13 mouse cellular contexts compared by ENCODE assay signal in the genomic region with DNA sequence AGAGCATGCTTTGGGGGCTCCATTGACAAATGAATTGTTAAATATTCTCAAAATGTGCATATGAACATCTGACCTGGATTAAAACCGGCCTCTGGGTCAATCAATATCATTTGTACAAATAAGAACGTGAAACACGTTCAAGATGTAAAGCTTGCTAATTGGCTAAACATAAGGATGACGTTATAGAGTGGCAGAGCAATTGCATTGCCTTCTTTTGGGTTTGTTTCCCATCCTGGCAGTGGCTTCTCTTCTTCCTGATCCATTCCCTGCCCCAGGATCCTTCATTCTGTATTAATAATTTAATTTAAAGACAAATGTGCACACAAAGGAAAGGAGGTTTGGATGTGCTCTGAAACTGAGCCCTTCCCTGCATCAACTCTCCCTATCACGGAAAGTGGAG. TPM values are rescaled to one million over a fixed set of nuclear protein-coding genes. Genes with fewer than 3 reads are reported as not detected.
DNase-seq lines count a peak whose midpoint lies in the region; ATAC-seq and TF ChIP-seq lines count a peak whose summit lies in the region.
"Had no signal": no experiment of that assay in that cellular context is flagged by ENCODE, and none has a peak within 500 bp of the region (broad histone marks: within the 10 kb centered on the region; RNA-seq: fewer than 3 reads in every experiment).

No protein-coding gene starts in this region.

- WGBS in forebrain, embryonic 12.5 days = 63% methylated on average over 5 of the region's 5 CpGs
- WGBS in forebrain, embryonic 11.5 days = 69% methylated on average over 5 of the region's 5 CpGs
- WGBS in hindbrain, embryonic 15.5 days = 35% methylated on average over 5 of the region's 5 CpGs
- 29% methylated on average over 5 of the region's 5 CpGs for WGBS in midbrain, embryonic 16.5 days
- 58% methylated on average over 5 of the region's 5 CpGs for WGBS in limb, embryonic 10.5 days

- H3K4me3 ChIP-seq in forebrain, embryonic 12.5 days (replicated peaks) = no peak overlapping the region
- H3K4me3 ChIP-seq in forebrain, embryonic 11.5 days (ENCODE audit: low read depth, low read length) = no peak overlapping the region
- H3K4me3 ChIP-seq in hindbrain, embryonic 15.5 days = peak overlapping the region; percentile 84
- peak overlapping the region; percentile 87 for H3K4me3 ChIP-seq in midbrain, embryonic 16.5 days (ENCODE audit: low read depth, low read length)
- H3K4me3 ChIP-seq in limb, embryonic 10.5 days = no peak overlapping the region
- H3K4me3 ChIP-seq: embryonic facial prominence, embryonic 12.5 days; limb, embryonic 15.5 days had no signal

- H3K27me3 ChIP-seq in forebrain, embryonic 12.5 days = peaks cover 15% of the 10 kb centered on the region
- H3K27me3 ChIP-seq in forebrain, embryonic 11.5 days (ENCODE audit: control insufficient read depth, insufficient read depth, low read length) = peaks cover 2% of the 10 kb centered on the region; the same call in 1 of the 2 replicates
- H3K27me3 ChIP-seq in hindbrain, embryonic 15.5 days = no peaks in the 10 kb centered on the region
- no peaks in the 10 kb centered on the region for H3K27me3 ChIP-seq in midbrain, embryonic 16.5 days (ENCODE audit: control insufficient read depth, insufficient read depth, low read depth, low read length)
- peaks cover 39% of the 10 kb centered on the region for H3K27me3 ChIP-seq in limb, embryonic 10.5 days (ENCODE audit: low read depth, poor library complexity, severe bottlenecking)

- no peak for TF ChIP-seq CTCF in brain, embryonic 14.5 days (IDR thresholded peaks at IDR 0.05; ENCODE audit: borderline replicate concordance, extremely low read depth, insufficient read depth, insufficient read length)

- H3K4me1 ChIP-seq in forebrain, embryonic 12.5 days = peaks cover 11% of the 10 kb centered on the region
- H3K4me1 ChIP-seq in forebrain, embryonic 11.5 days (replicated peaks; ENCODE audit: control insufficient read depth, insufficient read depth, low read length) = no peaks in the 10 kb centered on the region
- peaks cover 8% of the 10 kb centered on the region for H3K4me1 ChIP-seq in hindbrain, embryonic 15.5 days (replicated peaks)
- peaks cover 17% of the 10 kb centered on the region for H3K4me1 ChIP-seq in midbrain, embryonic 16.5 days (ENCODE audit: control insufficient read depth, insufficient read depth, low read length)
- peaks cover 13% of the 10 kb centered on the region for H3K4me1 ChIP-seq in limb, embryonic 10.5 days

- no peak overlapping the region for H3K9ac ChIP-seq in forebrain, embryonic 12.5 days
- H3K9ac ChIP-seq in forebrain, embryonic 11.5 days (ENCODE audit: low read length) = no peak overlapping the region
- H3K9ac ChIP-seq in hindbrain, embryonic 15.5 days = peak overlapping the region; percentile 76
- peak overlapping the region; percentile 36; the same call in 1 of the 2 replicates for H3K9ac ChIP-seq in midbrain, embryonic 16.5 days (ENCODE audit: low read depth, low read length)
- H3K9ac ChIP-seq: embryonic facial prominence, embryonic 12.5 days; limb, embryonic 15.5 days; liver, postnatal 0 days had no signal

- ATAC-seq in forebrain, embryonic 12.5 days (ENCODE audit: low FRiP score) = no peak
- ATAC-seq in forebrain, embryonic 11.5 days (replicated peaks; ENCODE audit: low FRiP score) = no peak
- ATAC-seq in hindbrain, embryonic 15.5 days (ENCODE audit: low FRiP score, low read depth) = no peak
- no peak for ATAC-seq in midbrain, embryonic 16.5 days
- ATAC-seq: liver, postnatal 0 days had no signal

- H3K4me2 ChIP-seq in forebrain, embryonic 12.5 days = peak overlapping the region; percentile 86; the same call in 1 of the 2 replicates
- H3K4me2 ChIP-seq in forebrain, embryonic 11.5 days (ENCODE audit: low read depth, low read length, severe bottlenecking) = no peak overlapping the region
- peak overlapping the region; percentile 80 for H3K4me2 ChIP-seq in hindbrain, embryonic 15.5 days
- H3K4me2 ChIP-seq in midbrain, embryonic 16.5 days (ENCODE audit: low read length) = peak overlapping the region; percentile 64
- H3K4me2 ChIP-seq: limb, embryonic 15.5 days had no signal

- TF ChIP-seq POLR2A in brain, embryonic 14.5 days (IDR thresholded peaks at IDR 0.05; ENCODE audit: borderline replicate concordance, extremely low read depth, insufficient read depth, insufficient read length, poor library complexity, severe bottlenecking) = no peak

- no peak for DNase-seq in forebrain, embryonic 11.5 days (ENCODE audit: low spot score)
- peak; percentile 58 for DNase-seq in brain, embryonic 14.5 days (ENCODE audit: low read depth)
- DNase-seq in thymus, postnatal 0 days (ENCODE audit: low spot score) = no peak
- no peak for DNase-seq in kidney, adult 11 months
- DNase-seq in limb, embryonic 10.5 days (ENCODE audit: low spot score) = no peak
- DNase-seq: adrenal gland, postnatal 25 days; cerebellum, postnatal 25 days; liver, postnatal 0 days had no signal

- H3K36me3 ChIP-seq in forebrain, embryonic 12.5 days (replicated peaks) = no peaks in the 10 kb centered on the region
- no peaks in the 10 kb centered on the region for H3K36me3 ChIP-seq in forebrain, embryonic 11.5 days (ENCODE audit: control insufficient read depth, insufficient read depth, low read length)
- no peaks in the 10 kb centered on the region for H3K36me3 ChIP-seq in hindbrain, embryonic 15.5 days
- H3K36me3 ChIP-seq in midbrain, embryonic 16.5 days (ENCODE audit: control insufficient read depth, insufficient read depth, low read length) = no peaks in the 10 kb centered on the region
- H3K36me3 ChIP-seq in limb, embryonic 10.5 days = no peaks in the 10 kb centered on the region
- H3K36me3 ChIP-seq: embryonic facial prominence, embryonic 12.5 days; limb, embryonic 15.5 days had no signal

- H3K27ac ChIP-seq in forebrain, embryonic 12.5 days = no peak overlapping the region
- no peak overlapping the region for H3K27ac ChIP-seq in forebrain, embryonic 11.5 days (ENCODE audit: low read depth, low read length)
- peak overlapping the region; percentile 92 for H3K27ac ChIP-seq in hindbrain, embryonic 15.5 days (replicated peaks)
- peak overlapping the region; percentile 67 for H3K27ac ChIP-seq in midbrain, embryonic 16.5 days (ENCODE audit: low read length)
- no peak overlapping the region for H3K27ac ChIP-seq in limb, embryonic 10.5 days
- H3K27ac ChIP-seq: embryonic facial prominence, embryonic 12.5 days; limb, embryonic 15.5 days had no signal

- no peaks in the 10 kb centered on the region for H3K9me3 ChIP-seq in forebrain, embryonic 12.5 days
- no peaks in the 10 kb centered on the region for H3K9me3 ChIP-seq in forebrain, embryonic 11.5 days (ENCODE audit: control insufficient read depth, low read length)
- no peaks in the 10 kb centered on the region for H3K9me3 ChIP-seq in hindbrain, embryonic 15.5 days
- no peaks in the 10 kb centered on the region for H3K9me3 ChIP-seq in midbrain, embryonic 16.5 days (replicated peaks; ENCODE audit: control insufficient read depth, low read length, poor library complexity, severe bottlenecking)
- H3K9me3 ChIP-seq in limb, embryonic 10.5 days (replicated peaks) = no peaks in the 10 kb centered on the region
- H3K9me3 ChIP-seq: embryonic facial prominence, embryonic 12.5 days; limb, embryonic 15.5 days had no signal

RNA-seq across cellular contexts. Expression of gene Nav3, which starts 2.4 kb away (rescaled TPM):
- 9.8 and 10.7 TPM in 2 replicates for polyA plus RNA-seq in forebrain, embryonic 12.5 days (2016; fragmentation: Nextera tagmentation; extraction: Ambion mirVana)
- 4.0 and 4.3 TPM in 2 replicates for polyA plus RNA-seq in forebrain, embryonic 11.5 days (2014; fragmentation: Nextera tagmentation; extraction: Ambion mirVana)
- polyA plus RNA-seq in brain, embryonic 14.5 days (2012; rRNA removed) = 20.0 and 34.8 TPM in 2 replicates
- polyA plus RNA-seq in hindbrain, embryonic 15.5 days (2015; fragmentation: Nextera tagmentation; extraction: Ambion mirVana) = 24.9 and 25.1 TPM in 2 replicates
- 18.7 and 24.6 TPM in 2 replicates for polyA plus RNA-seq in midbrain, embryonic 16.5 days (2015; fragmentation: Nextera tagmentation; extraction: Ambion mirVana)
- 0.64 and 0.91 TPM in 2 replicates for polyA plus RNA-seq in thymus, postnatal 0 days (2015; fragmentation: Nextera tagmentation; extraction: Ambion mirVana)
- polyA plus RNA-seq in limb, embryonic 10.5 days (2016; fragmentation: Nextera tagmentation; extraction: Ambion mirVana) = 0.93 and 1.2 TPM in 2 replicates

Comparison
In these comparisons a context has a peak if more than half of its experiments do, and no peak if none do; other contexts are left out.
1. H3K27ac ChIP-seq: peak in hindbrain, embryonic 15.5 days (single experiment) and midbrain, embryonic 16.5 days (single experiment); none in forebrain, embryonic 12.5 days (single experiment), forebrain, embryonic 11.5 days (single experiment) and limb, embryonic 10.5 days (single experiment).
2. H3K4me3 ChIP-seq: peak in hindbrain, embryonic 15.5 days (single experiment) and midbrain, embryonic 16.5 days (single experiment); none in forebrain, embryonic 12.5 days (single experiment), forebrain, embryonic 11.5 days (single experiment) and limb, embryonic 10.5 days (single experiment).
3. H3K9ac ChIP-seq: peak in hindbrain, embryonic 15.5 days (single experiment) and midbrain, embryonic 16.5 days (single experiment); none in forebrain, embryonic 12.5 days (single experiment) and forebrain, embryonic 11.5 days (single experiment).